Mouse (Mus musculus) heart, adult 18-20 months (tissue): ENCODE results near the gene Mtmr4. TPM values are rescaled to one million over a fixed set of nuclear protein-coding genes. Genes with fewer than 3 reads are reported as not detected.

ENCODE experiments used
- DNase-seq, 2 experiments: peaks; one replicate each; pipeline ENCODE4 v3.0.0; 2021 to 2022; ENCODE audit warnings: mixed read lengths in 1 of 2
- long read RNA-seq, 2 experiments: library from polyadenylated mRNA; stranded (forward); transcript quantifications; one replicate each; pipeline ENCODE4 v2.0.0; 2021
- total RNA-seq, 2 experiments: library from RNA; stranded (reverse); gene quantifications; 2 replicates each; pipeline ENCODE4 v1.2.3; 2021

Gene Mtmr4
- total RNA-seq, result 10 to 100 TPM; 22.9 to 25.2 TPM
- long read RNA-seq, experiment 1, full-length matches to known transcripts, result 1 of 1 reads
- long read RNA-seq, experiment 1, partial matches to known transcripts, result 0 of 1 reads
- long read RNA-seq, experiment 1, other reads (novel, unspliced or antisense), result 0 of 1 reads
- long read RNA-seq, experiment 2, full-length matches to known transcripts, result 1 of 4 reads
- long read RNA-seq, experiment 2, partial matches to known transcripts, result 2 of 4 reads
- long read RNA-seq, experiment 2, other reads (novel, unspliced or antisense), result 1 of 4 reads

GRCm38 (mm10) chr11:87591526-87592353 is at the start of gene Mtmr4:
Gene Mtmr4 (plus strand): TSS chr11:87592162.
- peak; percentile 99 to 100 for DNase-seq

GRCm38 (mm10) chr11:87542285-87542684 is 49.7 kb upstream of the Mtmr4 start:
- no peak for DNase-seq

- no peak for DNase-seq
Measured at GRCm38 (mm10) chr11:87542906-87543305, 49.1 kb upstream of the Mtmr4 start.

GRCm38 (mm10) chr11:87553342-87553741 is 38.6 kb upstream of the Mtmr4 start:
- DNase-seq, result no peak

GRCm38 (mm10) chr11:87554386-87554785 is 37.6 kb upstream of the Mtmr4 start:
- peak in 1 of 2 experiments; percentile 46 for DNase-seq

- DNase-seq, result no peak
Measured at GRCm38 (mm10) chr11:87555106-87555703, 36.8 kb upstream of the Mtmr4 start.

- DNase-seq, result no peak
Measured at GRCm38 (mm10) chr11:87561208-87561607, 30.8 kb upstream of the Mtmr4 start.

GRCm38 (mm10) chr11:87566501-87566900 is 25.5 kb upstream of the Mtmr4 start, which contains the start of gene Gm11492:
Gene Gm11492 (plus strand): TSS chr11:87566653.
- DNase-seq, result no peak

- no peak for DNase-seq
Measured at GRCm38 (mm10) chr11:87568255-87568953, 23.6 kb upstream of the Mtmr4 start, which contains the start of gene Sept4. Gene Sept4 (plus strand): TSS chr11:87568903.

- no peak for DNase-seq
Measured at GRCm38 (mm10) chr11:87570743-87571142, 21.2 kb upstream of the Mtmr4 start.

GRCm38 (mm10) chr11:87571361-87571950 is 20.5 kb upstream of the Mtmr4 start:
- peak in 1 of 2 experiments; percentile 57 for DNase-seq

- DNase-seq, result no peak
Measured at GRCm38 (mm10) chr11:87573751-87574150, 18.2 kb upstream of the Mtmr4 start.

GRCm38 (mm10) chr11:87574520-87575180 is 17.3 kb upstream of the Mtmr4 start:
- DNase-seq, result no peak

- DNase-seq, result no peak
Measured at GRCm38 (mm10) chr11:87577601-87578248, 14.2 kb upstream of the Mtmr4 start.

- peak; percentile 79 to 83 for DNase-seq
Measured at GRCm38 (mm10) chr11:87578249-87578962, 13.6 kb upstream of the Mtmr4 start.

- DNase-seq, result peak; percentile 62 to 78
Measured at GRCm38 (mm10) chr11:87578963-87579601, 12.9 kb upstream of the Mtmr4 start.

GRCm38 (mm10) chr11:87579713-87580112 is 12.2 kb upstream of the Mtmr4 start:
- peak in 1 of 2 experiments; percentile 40 for DNase-seq

GRCm38 (mm10) chr11:87580543-87581085 is 11.3 kb upstream of the Mtmr4 start:
- no peak for DNase-seq
